8 mouse cellular contexts compared by ENCODE assay signal in the genomic region with DNA sequence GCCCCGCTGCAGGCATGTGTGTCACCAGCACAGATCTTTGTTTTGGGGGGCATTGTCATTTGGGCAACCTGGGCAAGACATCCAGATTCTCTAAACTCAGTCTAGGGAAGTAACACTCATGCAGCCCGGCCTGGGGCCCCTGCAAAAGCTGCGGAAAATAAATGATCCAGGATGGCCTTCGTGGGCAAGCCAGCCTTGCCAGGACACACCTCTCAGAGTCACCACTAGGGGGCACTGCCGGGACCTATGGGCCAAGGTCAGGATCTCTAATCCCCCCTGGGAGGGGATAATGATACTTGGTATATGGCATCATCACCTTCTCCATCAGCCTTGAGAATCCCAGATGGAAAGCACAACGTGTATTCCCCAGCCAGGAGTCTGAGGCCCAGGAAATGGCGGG. TPM values are rescaled to one million over a fixed set of nuclear protein-coding genes. Genes with fewer than 3 reads are reported as not detected.
DNase-seq lines count a peak whose midpoint lies in the region; ATAC-seq and TF ChIP-seq lines count a peak whose summit lies in the region.

No protein-coding gene starts in this region.

- no peak overlapping the region for H3K9ac ChIP-seq in intestine, embryonic 14.5 days (ENCODE audit: low read length)
- no peak overlapping the region for H3K9ac ChIP-seq in intestine, embryonic 16.5 days (ENCODE audit: low read depth, low read length)
- no peak overlapping the region for H3K9ac ChIP-seq in CH12.LX (ENCODE audit: insufficient read depth, low read depth)
- peak overlapping the region; percentile 50 for H3K9ac ChIP-seq in heart, embryonic 13.5 days
- H3K9ac ChIP-seq in lung, embryonic 14.5 days: no peak overlapping the region

- no peaks in the 10 kb centered on the region for H3K9me3 ChIP-seq in intestine, embryonic 14.5 days (ENCODE audit: control insufficient read depth, low read length)
- H3K9me3 ChIP-seq in intestine, embryonic 16.5 days (ENCODE audit: control insufficient read depth, low read length): no peaks in the 10 kb centered on the region
- H3K9me3 ChIP-seq in CH12.LX (replicated peaks; ENCODE audit: low read length): no peaks in the 10 kb centered on the region
- H3K9me3 ChIP-seq in heart, embryonic 13.5 days: no peaks in the 10 kb centered on the region
- no peaks in the 10 kb centered on the region for H3K9me3 ChIP-seq in lung, embryonic 14.5 days (ENCODE audit: low read depth, low read length)

- in situ Hi-C loops in CH12.LX (cut with MboI; ENCODE audit: low pct_ligation_motif_present, low pct_unique_long_range_greater_than_20kb, low sequenced_read_pairs): no loop called here

- H3K79me2 ChIP-seq in CH12.LX (replicated peaks; ENCODE audit: control insufficient read depth, extremely low read depth, insufficient read depth, poor library complexity, severe bottlenecking): no peaks in the 10 kb centered on the region

- peak; percentile 70 for TF ChIP-seq CTCF in CH12.LX (conservative IDR thresholded peaks at IDR 0.05 in 1 of 2, IDR thresholded peaks at IDR 0.05 in 1 of 2; ENCODE audit: low read depth in 2 of 2, low read length in 2 of 2)
- peak; percentile 64 for TF ChIP-seq CTCF in brain, embryonic 14.5 days (IDR thresholded peaks at IDR 0.05; ENCODE audit: borderline replicate concordance, extremely low read depth, insufficient read depth, insufficient read length)
- TF ChIP-seq CTCF in lung, embryonic 14.5 days (IDR thresholded peaks at IDR 0.05; ENCODE audit: low read depth): peak; percentile 66
- peak; percentile 71; the same call in 1 of the 2 replicates for TF ChIP-seq CTCF in testis, adult 2 months (IDR thresholded peaks at IDR 0.05; ENCODE audit: control insufficient read depth, insufficient read depth, insufficient replicate concordance, low read depth, low read length)

- 51% methylated on average over 7 of the region's 7 CpGs for WGBS in intestine, embryonic 14.5 days
- WGBS in intestine, embryonic 16.5 days: 49% methylated on average over 7 of the region's 7 CpGs
- WGBS in heart, embryonic 13.5 days: 24% methylated on average over 7 of the region's 7 CpGs
- 36% methylated on average over 7 of the region's 7 CpGs for WGBS in lung, embryonic 14.5 days

- no peak for TF ChIP-seq EP300 in CH12.LX (IDR thresholded peaks at IDR 0.05; ENCODE audit: low read length)

- peak; percentile 68 for DNase-seq in intestine, embryonic 14.5 days (ENCODE audit: low spot score)
- peak; percentile 52 for DNase-seq in CH12.LX (ENCODE audit: extremely low read depth)
- DNase-seq in brain, embryonic 14.5 days (ENCODE audit: low read depth): peak; percentile 26
- peak; percentile 66 for DNase-seq in lung, embryonic 14.5 days
- DNase-seq in frontal cortex, postnatal 25 days (ENCODE audit: low spot score in 2 of 2): no peak

- TF ChIP-seq RAD21 in CH12.LX (IDR thresholded peaks at IDR 0.05; ENCODE audit: low read depth, low read length): peak; percentile 41

- TF ChIP-seq POLR2A in CH12.LX (IDR thresholded peaks at IDR 0.05; ENCODE audit: low read depth, low read length): no peak
- no peak for TF ChIP-seq POLR2A in brain, embryonic 14.5 days (IDR thresholded peaks at IDR 0.05; ENCODE audit: borderline replicate concordance, extremely low read depth, insufficient read depth, insufficient read length, poor library complexity, severe bottlenecking)
- no peak for TF ChIP-seq POLR2A in testis, adult 2 months (IDR thresholded peaks at IDR 0.05; ENCODE audit: control insufficient read depth, low read depth, low read length)

- H3K4me1 ChIP-seq in intestine, embryonic 14.5 days (replicated peaks; ENCODE audit: control insufficient read depth, insufficient read depth, low read length): peaks cover 12% of the 10 kb centered on the region; the same call in 1 of the 2 replicates
- peaks cover 13% of the 10 kb centered on the region for H3K4me1 ChIP-seq in intestine, embryonic 16.5 days (ENCODE audit: control insufficient read depth, insufficient read depth, low read length)
- 0 out of 4 replicates have a peak, but pooled peaks cover 0 to 4% of the 10 kb centered on the region in 2 experiments for H3K4me1 ChIP-seq in CH12.LX (ENCODE audit: control insufficient read depth in 1 of 2, insufficient read depth in 2 of 2)
- H3K4me1 ChIP-seq in heart, embryonic 13.5 days: peaks cover 92% of the 10 kb centered on the region
- peaks cover 15% of the 10 kb centered on the region for H3K4me1 ChIP-seq in lung, embryonic 14.5 days (ENCODE audit: insufficient read depth)
- peaks cover 8% of the 10 kb centered on the region for H3K4me1 ChIP-seq in testis, adult 2 months (ENCODE audit: control insufficient read depth, insufficient read depth, low read length)

- H3K4me3 ChIP-seq in intestine, embryonic 14.5 days (ENCODE audit: low read depth, low read length): no peak overlapping the region
- H3K4me3 ChIP-seq in intestine, embryonic 16.5 days (ENCODE audit: low read length): no peak overlapping the region
- H3K4me3 ChIP-seq in CH12.LX (replicated peaks in 1 of 3; ENCODE audit: low read depth in 2 of 3, low read length in 2 of 3, poor library complexity in 1 of 3): no peak overlapping the region
- H3K4me3 ChIP-seq in heart, embryonic 13.5 days: no peak overlapping the region
- H3K4me3 ChIP-seq in lung, embryonic 14.5 days (ENCODE audit: low read depth, low read length): no peak overlapping the region
- H3K4me3 ChIP-seq in testis, adult 2 months (ENCODE audit: control insufficient read depth, low read depth, low read length): no peak overlapping the region

- no peak overlapping the region for H3K4me2 ChIP-seq in intestine, embryonic 14.5 days (ENCODE audit: low read length)
- H3K4me2 ChIP-seq in intestine, embryonic 16.5 days (ENCODE audit: low read depth, low read length): no peak overlapping the region
- H3K4me2 ChIP-seq in CH12.LX (ENCODE audit: insufficient read depth, low read depth, poor library complexity, severe bottlenecking): no peak overlapping the region
- 0 out of 2 replicates have a peak overlapping the region, but pooled peaks have one; percentile 33 for H3K4me2 ChIP-seq in heart, embryonic 13.5 days
- H3K4me2 ChIP-seq in lung, embryonic 14.5 days: no peak overlapping the region

- dilution Hi-C loops in CH12.LX (cut with MboI; ENCODE audit: extremely low pct_ligation_motif_present, extremely low pct_unique_long_range_greater_than_20kb, low sequenced_read_pairs): no loop called here

- H3K27me3 ChIP-seq in intestine, embryonic 14.5 days (replicated peaks; ENCODE audit: control insufficient read depth, insufficient read depth, low read length): no peaks in the 10 kb centered on the region
- no peaks in the 10 kb centered on the region for H3K27me3 ChIP-seq in intestine, embryonic 16.5 days (replicated peaks; ENCODE audit: control insufficient read depth, insufficient read depth, low read length)
- peaks cover 36% of the 10 kb centered on the region for H3K27me3 ChIP-seq in CH12.LX (replicated peaks)
- no peaks in the 10 kb centered on the region for H3K27me3 ChIP-seq in heart, embryonic 13.5 days (replicated peaks)
- no peaks in the 10 kb centered on the region for H3K27me3 ChIP-seq in lung, embryonic 14.5 days (ENCODE audit: insufficient read depth, low read length)
- H3K27me3 ChIP-seq in testis, adult 2 months (ENCODE audit: control insufficient read depth, insufficient read depth, low read length): no peaks in the 10 kb centered on the region

- no peak overlapping the region for H3K27ac ChIP-seq in intestine, embryonic 14.5 days (ENCODE audit: low read depth)
- H3K27ac ChIP-seq in intestine, embryonic 16.5 days (ENCODE audit: low read length): no peak overlapping the region
- H3K27ac ChIP-seq in CH12.LX (ENCODE audit: insufficient read depth, low read depth): no peak overlapping the region
- peak overlapping the region; percentile 93 for H3K27ac ChIP-seq in heart, embryonic 13.5 days (replicated peaks)
- H3K27ac ChIP-seq in lung, embryonic 14.5 days (ENCODE audit: low read depth): no peak overlapping the region
- H3K27ac ChIP-seq in testis, adult 2 months (ENCODE audit: control insufficient read depth, insufficient read depth, low read depth, low read length): no peak overlapping the region

- H3K36me3 ChIP-seq in intestine, embryonic 14.5 days (ENCODE audit: control insufficient read depth, insufficient read depth, low read length): no peaks in the 10 kb centered on the region
- no peaks in the 10 kb centered on the region for H3K36me3 ChIP-seq in intestine, embryonic 16.5 days (ENCODE audit: control insufficient read depth, insufficient read depth, low read length)
- H3K36me3 ChIP-seq in CH12.LX (replicated peaks in 1 of 2; ENCODE audit: control insufficient read depth in 1 of 2, insufficient read depth in 1 of 2, low read length in 1 of 2): no peaks in the 10 kb centered on the region
- no peaks in the 10 kb centered on the region for H3K36me3 ChIP-seq in heart, embryonic 13.5 days
- no peaks in the 10 kb centered on the region for H3K36me3 ChIP-seq in lung, embryonic 14.5 days (ENCODE audit: insufficient read depth)
- no peaks in the 10 kb centered on the region for H3K36me3 ChIP-seq in testis, adult 2 months (ENCODE audit: control insufficient read depth, insufficient read depth, low read length)

- ATAC-seq in intestine, embryonic 14.5 days (replicated peaks; ENCODE audit: low FRiP score, low TSS enrichment, low read depth): no peak
- ATAC-seq in intestine, embryonic 16.5 days: no peak
- ATAC-seq in heart, embryonic 13.5 days (ENCODE audit: extremely low read depth, insufficient number of reproducible peaks, low FRiP score, low TSS enrichment): no peak
- no peak for ATAC-seq in lung, embryonic 14.5 days (ENCODE audit: insufficient read depth)

RNA-seq across cellular contexts. Expression of a gene that starts 37.9 kb away (rescaled TPM):
- polyA plus RNA-seq in intestine, embryonic 14.5 days (2014; fragmentation: Nextera tagmentation; extraction: Ambion mirVana): 10.8 and 13.1 TPM in 2 replicates
- 9.5 and 10.1 TPM in 2 replicates for polyA plus RNA-seq in intestine, embryonic 16.5 days (2015; fragmentation: Nextera tagmentation; extraction: Ambion mirVana)
- total RNA-seq in CH12.LX (2012; rRNA removed): not detected in 2 replicates
- 0.35 TPM in 1 of 2 replicates, not detected in the other for total RNA-seq in CH12.LX (2014; rRNA removed)
- 0.13 and 0.34 TPM in 2 replicates for polyA plus RNA-seq in CH12.LX (2012; ENCODE audit: insufficient read length, low read depth)
- polyA plus RNA-seq in brain, embryonic 14.5 days (2012; rRNA removed): 2.8 and 4.7 TPM in 2 replicates
- 17.3 and 18.2 TPM in 2 replicates for polyA plus RNA-seq in heart, embryonic 13.5 days (2015; fragmentation: Nextera tagmentation; extraction: Ambion mirVana)
- 23.6 and 25.0 TPM in 2 replicates for polyA plus RNA-seq in lung, embryonic 14.5 days (2014; fragmentation: Nextera tagmentation; extraction: Ambion mirVana)
- 1.7 and 3.1 TPM in 2 replicates for polyA plus RNA-seq in testis, adult 2 months (2012; rRNA removed)

RNA-seq across cellular contexts. Expression of a gene that starts 45.2 kb away (rescaled TPM):
- polyA plus RNA-seq in intestine, embryonic 14.5 days (2014; fragmentation: Nextera tagmentation; extraction: Ambion mirVana): 1.1 and 2.1 TPM in 2 replicates
- polyA plus RNA-seq in intestine, embryonic 16.5 days (2015; fragmentation: Nextera tagmentation; extraction: Ambion mirVana): 1.0 and 1.4 TPM in 2 replicates
- total RNA-seq in CH12.LX (2012; rRNA removed): not detected in 2 replicates
- total RNA-seq in CH12.LX (2014; rRNA removed): not detected in 2 replicates
- not detected in 2 replicates for polyA plus RNA-seq in CH12.LX (2012; ENCODE audit: insufficient read length, low read depth)
- 0.88 and 2.7 TPM in 2 replicates for polyA plus RNA-seq in brain, embryonic 14.5 days (2012; rRNA removed)
- 0.55 and 0.88 TPM in 2 replicates for polyA plus RNA-seq in heart, embryonic 13.5 days (2015; fragmentation: Nextera tagmentation; extraction: Ambion mirVana)
- polyA plus RNA-seq in lung, embryonic 14.5 days (2014; fragmentation: Nextera tagmentation; extraction: Ambion mirVana): 0.20 and 0.75 TPM in 2 replicates
- 0.15 and 0.18 TPM in 2 replicates for polyA plus RNA-seq in testis, adult 2 months (2012; rRNA removed)

Comparison
In these comparisons a context has a peak if more than half of its experiments do, and no peak if none do; other contexts are left out.
1. DNase-seq: peak in intestine, embryonic 14.5 days (single experiment), CH12.LX (single experiment), brain, embryonic 14.5 days (single experiment) and lung, embryonic 14.5 days (single experiment); none in frontal cortex, postnatal 25 days (0 of 2).
2. Peak in every context shown above with its lines, with median percentiles within 50 percentile points of each other: CTCF ChIP-seq.